Comparison of ENCODE assay signal across 15 mouse cellular contexts in the genomic region with DNA sequence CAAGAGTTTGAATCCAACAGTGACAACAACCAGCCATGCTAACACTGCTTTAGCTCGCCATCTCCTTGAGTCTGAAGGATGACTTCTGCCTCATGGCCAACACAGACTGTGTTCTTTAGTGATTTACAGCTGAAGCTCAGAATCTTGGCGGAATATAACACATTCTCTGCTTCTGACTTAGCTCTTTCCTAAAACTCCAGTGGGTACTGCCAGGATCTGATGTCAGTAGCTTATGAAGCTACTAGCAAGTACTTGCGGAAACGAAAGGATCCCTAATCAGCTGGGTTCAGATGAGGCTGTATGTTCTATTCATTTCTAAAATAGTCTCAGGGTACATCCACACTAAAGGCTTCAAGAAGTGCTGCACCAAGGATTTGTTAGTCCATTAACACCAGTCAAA.
DNase-seq lines count a peak whose midpoint lies in the region; ATAC-seq lines count a peak whose summit lies in the region.
"Had no signal": no experiment of that assay in that cellular context is flagged by ENCODE, and none has a peak within 500 bp of the region (broad histone marks: within the 10 kb centered on the region; RNA-seq: fewer than 3 reads in every experiment).

No protein-coding gene starts in this region.

- ATAC-seq in frontal cortex, adult (ENCODE audit: low TSS enrichment) = peak; percentile 76
- ATAC-seq: forebrain, embryonic 14.5 days; forebrain, embryonic 16.5 days had no signal

- DNase-seq in frontal cortex, adult 2 months (ENCODE audit: extremely low spot score in 1 of 2, low spot score in 1 of 2) = no peak
- peak; percentile 18 for DNase-seq in skeletal muscle tissue, adult 2 months (ENCODE audit: low read depth, low spot score)
- DNase-seq in spleen, postnatal 14 days (ENCODE audit: low spot score in 2 of 2) = no peak
- no peak for DNase-seq in kidney, postnatal 4 days
- DNase-seq: adrenal gland, adult 8-10 months; adrenal gland, postnatal 14 days; adrenal gland, postnatal 36 days; cerebellum, adult 11 months; cerebellum, adult 18-20 months; cerebellum, adult 9-10 months; cerebellum, postnatal 25 days; embryo, embryonic 11 days had no signal
